Mouse (Mus musculus): ENCODE measurements around the gene Pip4p1. TPM values are rescaled to one million over a fixed set of nuclear protein-coding genes. Genes with fewer than 3 reads are reported as not detected.
"Not testable (repeated sequence)": the region's sequence is repeated elsewhere in the genome, so short reads cannot be mapped to it uniquely, and the experiment has no call there.

The Pip4p1 gene
- polyA plus RNA-seq (2012; ENCODE audit: insufficient read depth, low replicate concordance): 82.0 and 93.0 TPM in 2 replicates

DNA sequence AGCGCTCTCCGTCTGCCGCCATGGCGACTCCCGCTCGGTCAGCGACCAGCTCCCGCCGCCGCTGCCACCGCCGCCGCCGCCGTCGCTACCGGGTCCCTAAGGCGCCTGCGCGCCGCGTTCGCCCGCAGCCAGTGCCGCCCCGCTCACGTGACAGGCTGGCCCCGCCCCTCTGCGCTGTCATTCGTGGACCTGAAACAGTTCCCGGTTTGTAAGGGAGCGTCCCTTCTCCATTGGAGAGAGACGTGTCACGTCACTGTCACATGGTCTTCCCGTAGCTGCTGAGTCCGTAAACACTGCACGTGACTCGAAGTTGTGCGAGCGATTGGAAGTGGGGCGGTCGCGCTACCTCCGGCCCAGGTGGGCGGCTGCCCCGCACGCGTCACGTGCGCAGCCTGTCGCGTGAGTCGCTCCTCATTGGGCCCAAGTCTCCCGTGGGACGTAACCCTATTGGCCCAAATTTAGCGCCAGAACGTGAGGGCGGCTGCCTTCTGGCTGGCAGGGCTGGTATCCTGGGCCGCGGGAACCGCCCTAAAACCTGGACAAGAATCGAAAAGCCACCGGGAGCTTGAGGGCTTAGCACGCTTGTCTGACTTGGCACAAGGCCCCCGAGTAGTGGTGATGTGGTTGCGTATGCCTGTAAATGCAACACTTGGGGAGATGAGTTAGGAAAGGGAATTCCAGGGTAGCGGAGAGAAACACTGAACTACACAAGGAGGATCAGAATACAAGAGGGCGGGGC is at the start of gene Pip4p1, which contains the start of gene Pnp:
TSS of gene Pip4p1 (minus strand) at position 103 of the 739 bp plus-strand sequence.
TSS of gene Pnp (plus strand) at position 329 of the 739 bp plus-strand sequence.
- Histone ChIP-seq H3K36me3 (replicated peaks; ENCODE audit: low read length) (peaks cover 37% of the 10 kb centered on the region), H3K4me1 (peaks cover 53% of the 10 kb centered on the region), H3K9me3 (no peaks in the 10 kb centered on the region), H3K27me3 (replicated peaks) (no peaks in the 10 kb centered on the region), H3K4me3 (replicated peaks) (peak within 1 kb of the TSS; percentile 98)
- TF ChIP-seq GATA1 (IDR thresholded peaks at IDR 0.05; ENCODE audit: borderline replicate concordance, low read length) (no peak), FLI1 (IDR thresholded peaks at IDR 0.05; ENCODE audit: low read length) (no peak)

DNA sequence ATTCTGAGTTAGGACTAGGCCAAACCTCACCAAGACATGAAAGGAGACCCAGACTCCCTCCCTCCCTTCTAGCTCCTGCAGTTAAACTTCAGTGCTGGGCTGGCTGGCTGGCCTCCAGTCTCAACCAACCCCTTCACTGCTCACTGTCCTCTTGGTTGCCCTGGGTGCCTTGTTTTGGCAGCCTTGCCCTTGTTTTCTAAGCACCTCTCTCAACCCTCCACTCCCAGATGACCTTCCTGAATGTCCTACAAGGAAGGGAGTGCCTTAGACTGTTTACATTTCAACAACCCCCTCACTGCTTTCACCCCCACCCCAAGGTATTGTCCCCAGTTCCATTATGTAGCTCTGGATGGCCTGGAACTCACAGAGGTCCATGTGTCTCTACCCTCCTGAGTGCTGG is 49.0 kb upstream of the Pip4p1 start:
- TF ChIP-seq FLI1 (IDR thresholded peaks at IDR 0.05; ENCODE audit: low read length): no peak
- no peak for TF ChIP-seq GATA1 (IDR thresholded peaks at IDR 0.05; ENCODE audit: borderline replicate concordance, low read length)
- H3K9me3 ChIP-seq: peaks cover 13% of the 10 kb centered on the region
- H3K36me3 ChIP-seq (replicated peaks; ENCODE audit: low read length): no peaks in the 10 kb centered on the region
- no peak overlapping the region for H3K4me3 ChIP-seq (replicated peaks)
- peaks cover 13% of the 10 kb centered on the region for H3K4me1 ChIP-seq
- H3K27me3 ChIP-seq (replicated peaks): no peaks in the 10 kb centered on the region

DNA sequence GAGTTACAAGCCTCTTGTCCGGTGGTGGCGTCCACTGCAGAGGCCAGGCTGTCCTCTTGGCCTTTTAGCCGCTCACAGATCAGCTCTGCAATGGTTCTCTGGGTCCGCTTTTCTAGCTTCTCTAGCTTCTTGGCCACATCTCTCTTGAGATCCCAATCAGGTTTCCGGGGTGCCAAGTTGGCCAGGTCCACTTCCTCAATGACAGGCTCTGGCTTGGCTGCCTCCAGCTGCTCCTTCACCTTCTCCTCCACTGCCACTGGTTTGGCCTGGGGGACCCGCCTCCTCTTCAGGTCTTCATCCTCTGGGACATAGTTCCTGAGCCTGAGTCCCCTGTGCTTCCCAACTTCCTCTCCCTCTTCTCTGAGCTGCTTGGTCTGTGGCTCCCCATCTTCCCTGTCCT is 47.8 kb upstream of the Pip4p1 start:
- H3K27me3 ChIP-seq (replicated peaks); H3K36me3 ChIP-seq (replicated peaks; ENCODE audit: low read length); H3K4me3 ChIP-seq (replicated peaks): not testable (repeated sequence)
- peaks cover 12% of the 10 kb centered on the region for H3K9me3 ChIP-seq
- peaks cover 13% of the 10 kb centered on the region for H3K4me1 ChIP-seq

DNA sequence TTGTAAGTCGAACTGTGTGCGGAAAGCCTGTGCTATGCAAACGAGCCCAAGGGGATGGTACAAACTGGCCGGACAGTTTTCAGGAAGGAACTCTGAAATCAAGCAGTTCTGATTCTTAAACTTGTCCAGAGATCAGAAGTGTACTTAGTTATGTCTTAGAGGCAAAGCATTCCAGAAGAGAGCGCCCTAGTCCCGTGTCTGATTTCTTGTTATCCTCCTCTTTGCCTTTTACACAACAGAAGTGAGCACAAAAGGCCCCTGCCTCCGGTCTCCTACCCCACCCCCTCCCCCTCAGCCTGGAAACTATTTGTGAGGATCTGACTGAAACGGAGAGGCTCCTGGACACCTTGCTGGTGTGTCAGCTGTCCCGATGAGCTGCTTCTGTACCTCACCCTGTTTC is 46.0 kb upstream of the Pip4p1 start:
- TF ChIP-seq GATA1 (IDR thresholded peaks at IDR 0.05; ENCODE audit: borderline replicate concordance, low read length) (no peak), FLI1 (IDR thresholded peaks at IDR 0.05; ENCODE audit: low read length) (no peak)
- Histone ChIP-seq H3K36me3 (replicated peaks; ENCODE audit: low read length) (no peaks in the 10 kb centered on the region), H3K4me1 (peaks cover 7% of the 10 kb centered on the region), H3K27me3 (replicated peaks) (no peaks in the 10 kb centered on the region), H3K4me3 (replicated peaks) (no peak overlapping the region), H3K9me3 (peaks cover 4% of the 10 kb centered on the region)

DNA sequence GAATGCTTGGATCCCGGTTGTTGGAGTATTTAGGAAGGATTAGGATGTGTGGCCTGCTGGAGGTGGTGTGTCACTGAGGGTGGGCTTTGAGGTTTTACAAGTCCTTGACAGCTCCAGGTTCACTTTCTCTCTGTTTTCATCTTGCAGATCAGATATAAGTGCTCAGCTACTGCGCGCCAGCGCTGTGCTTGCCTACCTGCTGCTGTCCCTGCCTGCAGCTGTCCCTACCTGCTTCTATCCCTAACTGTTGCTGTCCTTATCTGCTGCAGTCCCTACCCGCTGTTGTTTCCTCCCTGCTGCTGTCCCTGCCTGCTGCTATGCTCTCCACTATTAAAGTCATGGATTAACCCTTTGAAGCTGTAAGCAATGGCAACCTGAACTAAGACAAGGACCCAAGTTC is 44.3 kb upstream of the Pip4p1 start:
- TF ChIP-seq GATA1 (IDR thresholded peaks at IDR 0.05; ENCODE audit: borderline replicate concordance, low read length) (no peak), FLI1 (IDR thresholded peaks at IDR 0.05; ENCODE audit: low read length) (no peak)
- Histone ChIP-seq H3K4me3 (replicated peaks) (no peak overlapping the region), H3K9me3 (peaks cover 4% of the 10 kb centered on the region), H3K27me3 (replicated peaks) (no peaks in the 10 kb centered on the region), H3K36me3 (replicated peaks; ENCODE audit: low read length) (no peaks in the 10 kb centered on the region), H3K4me1 (peaks cover 6% of the 10 kb centered on the region)

DNA sequence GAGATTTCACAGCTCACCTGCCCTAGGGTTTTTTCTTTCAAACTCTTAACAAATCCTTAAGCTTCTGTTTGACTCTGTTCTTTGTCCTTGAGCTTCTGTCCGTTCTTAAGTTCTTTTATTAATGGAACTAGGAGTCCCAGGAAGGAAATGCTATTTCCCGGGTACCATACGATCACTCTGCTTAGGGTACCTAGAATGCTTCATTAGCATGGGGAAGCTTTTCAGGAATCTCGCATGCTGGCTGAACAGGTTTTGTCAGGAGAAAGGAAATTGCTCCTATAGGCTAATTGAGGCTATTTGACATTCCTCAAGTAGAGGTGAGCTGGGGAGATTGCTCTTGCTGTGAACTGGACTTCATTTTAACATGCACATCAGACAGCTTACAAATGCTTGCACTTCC is 43.0 kb upstream of the Pip4p1 start:
- no peak for TF ChIP-seq FLI1 (IDR thresholded peaks at IDR 0.05; ENCODE audit: low read length)
- TF ChIP-seq GATA1 (IDR thresholded peaks at IDR 0.05; ENCODE audit: borderline replicate concordance, low read length): no peak
- Histone ChIP-seq H3K36me3 (replicated peaks; ENCODE audit: low read length) (no peaks in the 10 kb centered on the region), H3K4me3 (replicated peaks) (no peak overlapping the region), H3K27me3 (replicated peaks) (no peaks in the 10 kb centered on the region), H3K4me1 (peaks cover 6% of the 10 kb centered on the region), H3K9me3 (no peaks in the 10 kb centered on the region)

DNA sequence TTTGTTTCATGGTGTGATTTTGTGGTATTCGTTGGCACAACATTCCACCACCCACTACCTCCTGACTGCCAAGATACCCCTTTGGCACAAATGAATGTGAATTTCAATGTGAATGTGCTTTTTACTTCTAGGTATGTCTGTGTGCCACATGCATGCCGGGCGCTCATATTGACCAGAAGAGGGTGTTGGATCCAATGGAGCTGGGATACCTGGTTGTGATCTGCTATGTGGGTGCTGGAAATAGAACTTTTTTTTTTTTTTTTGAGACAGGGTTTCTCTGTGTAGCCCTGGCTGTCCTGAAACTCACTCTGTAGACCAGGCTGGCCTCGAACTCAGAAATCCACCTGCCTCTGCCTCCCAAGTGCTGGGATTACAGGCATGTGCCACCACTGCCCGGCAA is 42.4 kb upstream of the Pip4p1 start:
- not testable (repeated sequence) for H3K36me3 ChIP-seq (replicated peaks; ENCODE audit: low read length); H3K4me1 ChIP-seq; H3K9me3 ChIP-seq; H3K27me3 ChIP-seq (replicated peaks); H3K4me3 ChIP-seq (replicated peaks)

DNA sequence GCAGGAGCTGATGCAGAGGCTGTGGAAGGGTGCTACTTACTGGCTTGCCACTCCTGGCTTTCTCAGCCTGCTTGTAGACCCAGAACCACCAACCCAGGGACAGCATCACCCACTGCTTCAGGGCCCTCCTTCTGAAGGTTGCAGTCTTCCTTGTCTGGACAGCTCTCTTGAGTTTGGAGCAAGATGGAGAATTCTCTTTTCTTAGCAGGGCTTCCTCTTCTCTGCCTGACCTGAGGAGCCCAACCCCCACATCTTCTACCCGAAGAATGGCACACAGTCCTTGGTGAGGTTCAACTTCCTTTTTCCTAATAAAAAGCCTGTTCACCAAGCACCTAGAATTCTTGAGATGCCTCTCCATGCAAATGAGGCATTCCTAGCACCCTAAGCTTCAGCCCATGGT is 40.2 kb upstream of the Pip4p1 start:
- peaks cover 6% of the 10 kb centered on the region for H3K4me1 ChIP-seq
- no peak for TF ChIP-seq GATA1 (IDR thresholded peaks at IDR 0.05; ENCODE audit: borderline replicate concordance, low read length)
- TF ChIP-seq FLI1 (IDR thresholded peaks at IDR 0.05; ENCODE audit: low read length): no peak
- no peaks in the 10 kb centered on the region for H3K27me3 ChIP-seq (replicated peaks)
- no peaks in the 10 kb centered on the region for H3K9me3 ChIP-seq
- H3K4me3 ChIP-seq (replicated peaks): no peak overlapping the region
- no peaks in the 10 kb centered on the region for H3K36me3 ChIP-seq (replicated peaks; ENCODE audit: low read length)

DNA sequence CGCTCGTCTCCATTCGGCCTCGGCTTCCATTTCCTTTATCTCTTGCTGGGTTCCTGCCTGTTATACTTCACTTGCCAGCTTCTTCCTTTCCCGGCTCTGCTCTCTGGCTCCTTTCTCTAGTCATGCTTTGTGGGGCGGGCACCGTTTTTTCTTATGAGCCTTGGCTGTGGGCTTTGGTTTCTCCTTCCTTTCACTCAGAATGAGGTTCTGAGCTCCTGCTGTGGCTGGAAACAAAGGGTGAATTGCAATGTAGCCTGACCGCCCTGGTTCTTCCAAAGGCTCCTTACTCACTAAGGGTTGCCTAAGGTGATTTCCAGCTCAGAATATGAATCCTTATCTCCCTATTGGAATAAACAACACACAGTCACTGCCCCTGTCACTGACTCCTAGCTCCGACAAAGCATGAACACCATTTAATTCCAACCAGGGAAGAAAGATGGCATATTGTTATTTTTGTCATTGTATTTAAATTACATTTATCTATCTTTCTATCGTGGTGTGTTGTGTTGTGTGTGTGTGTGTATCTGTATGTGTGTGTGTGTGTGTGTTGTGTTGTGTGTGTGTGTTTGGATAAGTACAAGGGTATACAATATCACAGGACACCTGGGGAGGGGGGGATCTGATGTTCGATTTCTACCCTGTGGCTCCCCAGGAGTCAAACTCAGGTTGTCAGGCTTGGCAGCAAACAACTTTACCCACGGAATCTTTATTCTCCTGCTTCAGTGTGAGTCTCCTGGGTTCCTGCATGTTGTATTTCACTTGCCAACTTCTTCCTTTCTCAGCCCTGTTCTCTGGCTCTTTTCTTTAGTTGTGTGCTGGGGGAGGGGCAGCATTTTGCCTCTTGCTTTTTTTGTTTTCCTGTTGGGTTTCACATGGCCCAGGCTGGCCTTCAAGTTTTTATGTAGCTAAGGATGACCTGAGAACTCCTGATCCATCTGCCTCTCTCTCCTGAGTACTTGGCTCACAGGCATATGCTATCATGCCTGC is 39.2 kb upstream of the Pip4p1 start:
- H3K36me3 ChIP-seq (replicated peaks; ENCODE audit: low read length): no peaks in the 10 kb centered on the region
- H3K4me3 ChIP-seq (replicated peaks): no peak overlapping the region
- H3K9me3 ChIP-seq: no peaks in the 10 kb centered on the region
- H3K4me1 ChIP-seq: peaks cover 6% of the 10 kb centered on the region
- no peaks in the 10 kb centered on the region for H3K27me3 ChIP-seq (replicated peaks)
- TF ChIP-seq GATA1 (IDR thresholded peaks at IDR 0.05; ENCODE audit: borderline replicate concordance, low read length) (no peak), FLI1 (IDR thresholded peaks at IDR 0.05; ENCODE audit: low read length) (no peak)

DNA sequence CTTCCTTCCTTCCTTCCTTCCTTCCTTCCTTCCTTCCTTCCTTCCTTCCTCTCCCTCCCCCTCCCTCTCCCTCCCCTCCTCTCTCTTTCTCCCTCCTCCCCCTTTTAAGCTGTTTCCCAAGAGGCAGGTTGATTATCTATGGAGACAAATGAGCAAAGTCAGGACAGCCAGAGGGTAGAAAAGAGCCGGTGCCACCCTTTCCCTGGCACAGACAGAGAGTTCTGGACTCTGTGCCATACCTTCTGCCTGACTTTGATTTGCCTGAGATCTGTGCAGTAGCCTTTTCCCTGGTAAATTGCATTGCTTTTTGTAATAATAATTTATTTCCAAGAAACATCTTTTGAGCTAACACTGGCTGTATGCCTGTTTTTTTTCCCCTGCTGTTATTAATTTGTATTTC is 38.4 kb upstream of the Pip4p1 start:
- Histone ChIP-seq H3K9me3 (no peaks in the 10 kb centered on the region), H3K27me3 (replicated peaks) (no peaks in the 10 kb centered on the region), H3K36me3 (replicated peaks; ENCODE audit: low read length) (no peaks in the 10 kb centered on the region), H3K4me3 (replicated peaks) (no peak overlapping the region), H3K4me1 (peaks cover 6% of the 10 kb centered on the region)
- no peak for TF ChIP-seq FLI1 (IDR thresholded peaks at IDR 0.05; ENCODE audit: low read length)
- TF ChIP-seq GATA1 (IDR thresholded peaks at IDR 0.05; ENCODE audit: borderline replicate concordance, low read length): no peak
